Mouse (Mus musculus): Measurements from ENCODE around the gene Ntf3. TPM values are rescaled to one million over a fixed set of nuclear protein-coding genes. Genes with fewer than 3 reads are reported as not detected.

The Ntf3 gene
- 1 to 10 TPM; 1.7 to 4.3 TPM for total RNA-seq (2021)
- long read RNA-seq, experiment 1, partial matches to known transcripts: 0 of 3 reads
- long read RNA-seq, experiment 1, other reads (novel, unspliced or antisense): 1 of 3 reads
- long read RNA-seq, experiment 2, partial matches to known transcripts: 0 of 3 reads
- long read RNA-seq, experiment 2, other reads (novel, unspliced or antisense): 1 of 3 reads

DNA sequence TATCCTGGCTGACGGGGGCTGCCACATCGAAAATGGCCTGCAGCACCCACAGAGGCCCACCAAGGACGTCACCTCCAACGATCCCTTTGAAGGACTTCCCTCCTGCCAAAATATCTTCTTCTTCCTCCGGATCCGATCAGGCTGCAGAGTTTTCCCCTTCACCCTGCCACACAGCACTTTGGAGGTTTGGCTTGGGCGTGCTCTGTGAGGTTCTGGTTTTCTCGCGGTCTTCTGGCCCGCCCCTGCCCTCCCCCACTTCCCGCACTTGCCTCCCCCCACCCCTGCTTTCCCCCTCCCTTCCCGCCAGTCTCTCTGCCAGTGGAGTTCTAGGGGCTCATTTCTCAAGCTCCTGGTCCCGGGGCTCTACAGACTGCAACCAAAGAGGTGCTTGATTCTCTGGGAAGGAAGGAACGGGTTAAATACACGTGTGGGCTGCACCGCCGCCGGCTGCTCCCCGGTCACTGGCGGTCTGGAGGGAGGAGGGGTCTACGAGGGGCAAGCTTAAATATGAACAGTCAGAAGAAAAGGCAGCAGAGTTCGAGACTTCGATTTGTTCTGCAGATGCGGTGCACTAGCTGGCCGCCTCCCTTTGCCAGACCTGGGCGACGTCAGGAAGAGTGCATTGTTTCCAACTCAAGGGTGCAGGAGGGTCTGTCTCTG lies at the start of gene Ntf3:
Ntf3 (minus strand) TSS at position 363 of the 660 bp plus-strand sequence.
- DNase-seq (ENCODE audit: low spot score in 2 of 2): no peak
- intact Hi-C loops (cut with DNase I): loop anchor here (2.0 to 10.0 kb wide), 2 partner anchors 212 to 328 kb away; no protein-coding TSS in a partner anchor

DNA sequence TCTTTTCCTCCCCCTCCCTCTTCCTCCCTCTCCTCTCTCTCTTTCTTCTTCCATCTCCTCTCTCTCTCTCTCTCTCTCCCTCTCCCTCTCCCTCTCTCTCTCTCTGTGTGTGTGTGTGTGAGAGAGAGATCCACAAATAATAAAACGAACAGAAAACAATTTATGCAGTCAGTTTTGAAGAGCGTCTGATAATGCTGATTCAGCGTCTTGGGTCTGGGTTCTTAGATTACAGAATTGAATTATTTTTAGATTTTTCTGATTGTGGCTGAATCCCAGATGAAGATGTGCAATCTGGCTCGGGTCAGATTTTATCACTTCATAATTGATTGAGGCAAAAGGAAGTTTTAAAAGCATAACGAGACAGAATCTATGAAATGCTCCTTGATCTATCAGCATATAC lies 46.6 kb upstream of the Ntf3 start:
- no peak for DNase-seq (ENCODE audit: low spot score in 2 of 2)

DNA sequence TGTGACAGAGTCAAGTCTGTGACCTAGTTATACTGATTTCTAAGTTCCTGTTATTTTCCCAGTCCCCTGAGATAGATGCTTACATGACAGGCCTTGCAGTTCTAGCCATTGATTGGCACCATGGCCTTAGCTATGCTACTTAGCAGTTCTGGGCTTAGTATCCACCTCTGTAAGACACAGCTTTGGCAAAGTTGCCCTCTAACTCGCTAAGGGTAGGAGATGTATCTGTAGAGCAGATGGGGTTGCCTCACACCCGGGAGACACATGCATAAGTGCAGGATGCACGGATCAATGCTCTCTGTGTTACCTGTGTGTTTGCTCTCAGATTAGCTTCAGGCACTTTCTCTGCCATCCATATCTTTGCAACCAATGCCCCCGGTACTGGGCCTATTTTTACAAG lies 36.7 kb upstream of the Ntf3 start:
- no peak for DNase-seq (ENCODE audit: low spot score in 2 of 2)
- intact Hi-C loops (cut with DNase I): no loop called here

More for the DNA sequence above, 46.6 kb upstream of the Ntf3 start:
- intact Hi-C loops (cut with DNase I): no loop called here

DNA sequence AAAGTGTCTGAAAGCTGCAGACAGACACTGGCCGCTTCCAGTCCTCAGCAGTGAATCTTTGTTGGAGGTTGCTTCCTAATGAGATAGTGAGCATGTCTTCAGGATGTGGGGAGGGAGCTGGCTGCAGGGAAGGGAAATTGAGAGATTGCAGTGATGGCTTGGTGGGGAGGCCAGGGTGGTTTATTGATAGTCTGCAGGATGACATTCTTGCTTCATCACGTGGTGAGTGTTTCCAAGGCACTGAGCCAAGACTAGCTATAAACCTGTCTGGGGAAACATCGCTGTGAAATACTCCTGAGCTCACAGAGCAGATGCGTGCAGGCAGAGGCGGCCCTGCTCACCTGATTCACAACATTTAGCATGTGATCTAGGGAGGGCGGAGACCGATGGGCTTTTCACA lies 36.2 kb upstream of the Ntf3 start:
- no peak for DNase-seq (ENCODE audit: low spot score in 2 of 2)
- intact Hi-C loops (cut with DNase I): no loop called here

DNA sequence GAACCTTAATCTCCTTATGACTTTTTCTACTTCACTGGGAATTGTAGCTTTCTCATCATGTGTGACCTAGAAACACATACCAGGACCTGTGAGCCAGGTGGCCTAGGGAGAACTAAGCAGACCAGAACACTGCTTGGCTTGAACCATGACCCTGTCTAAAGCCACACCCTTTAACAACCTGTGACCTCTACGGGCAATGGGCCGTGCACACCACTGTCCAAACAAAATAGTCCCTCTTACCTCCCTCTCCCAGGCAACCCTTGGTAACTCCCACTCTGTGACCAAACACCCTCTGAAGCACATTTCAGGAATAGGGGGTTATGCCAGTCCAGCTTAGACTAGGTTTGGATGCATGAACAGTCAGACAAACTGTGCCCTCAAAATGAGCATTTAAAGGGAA lies 35.0 kb upstream of the Ntf3 start:
- DNase-seq (ENCODE audit: low spot score in 2 of 2): no peak
- intact Hi-C loops (cut with DNase I): no loop called here

DNA sequence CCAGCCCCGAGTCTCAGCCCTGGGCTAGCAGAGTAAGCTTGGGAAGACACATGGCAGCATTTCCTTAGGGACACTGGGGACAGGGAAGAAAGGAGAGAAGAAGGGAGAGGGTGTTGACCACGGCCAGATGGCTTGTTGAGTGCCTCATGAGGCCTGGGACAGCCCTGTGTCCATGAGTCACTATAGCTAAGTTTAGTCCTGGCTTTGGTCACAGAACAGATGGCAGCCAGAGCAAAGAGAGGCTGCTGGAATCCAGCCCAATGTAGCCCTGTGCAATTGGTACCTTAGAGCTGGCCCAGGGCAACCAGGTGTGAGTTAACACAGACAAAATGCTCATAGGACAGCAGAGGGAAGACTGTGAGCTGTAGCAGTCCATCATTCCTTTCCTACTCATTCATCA lies 33.2 kb upstream of the Ntf3 start:
- intact Hi-C loops (cut with DNase I): no loop called here
- DNase-seq (ENCODE audit: low spot score in 2 of 2): no peak

DNA sequence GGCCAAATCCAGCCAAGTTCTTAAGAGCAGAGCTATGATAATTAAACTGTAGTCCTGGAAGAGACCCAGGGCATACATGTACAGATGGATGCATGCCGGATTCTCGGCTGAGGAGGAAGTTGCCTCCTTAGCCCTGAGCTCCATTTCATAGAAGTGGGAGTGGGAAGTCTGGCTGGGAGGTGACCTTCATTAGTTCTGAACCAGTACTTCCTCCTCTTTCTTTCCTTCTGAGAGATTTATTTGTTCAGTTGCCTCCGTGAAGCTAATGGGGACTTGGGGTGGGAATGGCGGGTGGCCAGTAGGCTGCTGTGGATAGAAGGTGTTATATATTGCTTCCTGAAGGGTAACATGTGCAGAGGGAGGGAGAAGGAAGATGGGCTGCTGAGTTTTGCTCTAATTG lies 28.1 kb upstream of the Ntf3 start:
- no peak for DNase-seq (ENCODE audit: low spot score in 2 of 2)
- intact Hi-C loops (cut with DNase I): no loop called here

DNA sequence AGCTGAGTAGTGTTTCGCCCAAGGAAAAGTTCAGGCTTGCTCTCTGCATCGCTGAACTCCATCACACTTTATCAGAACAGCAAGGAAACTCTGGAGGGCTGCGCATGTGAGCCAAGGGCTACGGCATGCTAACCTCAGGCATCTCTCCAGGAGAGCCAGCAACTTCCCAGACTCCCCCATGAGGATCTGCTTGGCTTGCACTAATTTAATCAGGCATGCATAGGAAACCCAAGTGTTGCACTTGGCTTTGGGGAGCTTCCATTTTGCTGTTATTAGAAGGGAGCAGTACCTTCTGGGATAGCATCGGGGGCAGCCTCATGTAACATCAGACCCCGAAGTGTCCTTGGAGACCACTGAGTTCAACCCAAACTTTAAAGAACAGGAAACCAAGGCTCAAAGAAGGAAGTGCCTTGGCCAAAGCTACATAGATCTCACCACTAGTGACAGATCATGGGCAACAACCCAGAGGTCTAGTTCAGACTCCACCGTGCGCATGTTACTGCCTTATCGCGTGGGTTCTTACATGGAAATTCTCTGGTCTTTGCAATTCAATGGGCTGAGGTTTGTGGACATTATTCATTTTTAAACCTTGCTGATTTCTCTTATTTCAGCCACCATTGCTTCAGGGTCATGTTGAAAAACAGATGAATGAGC lies 23.6 kb upstream of the Ntf3 start:
- intact Hi-C loops (cut with DNase I): no loop called here
- no peak for DNase-seq (ENCODE audit: low spot score in 2 of 2)

DNA sequence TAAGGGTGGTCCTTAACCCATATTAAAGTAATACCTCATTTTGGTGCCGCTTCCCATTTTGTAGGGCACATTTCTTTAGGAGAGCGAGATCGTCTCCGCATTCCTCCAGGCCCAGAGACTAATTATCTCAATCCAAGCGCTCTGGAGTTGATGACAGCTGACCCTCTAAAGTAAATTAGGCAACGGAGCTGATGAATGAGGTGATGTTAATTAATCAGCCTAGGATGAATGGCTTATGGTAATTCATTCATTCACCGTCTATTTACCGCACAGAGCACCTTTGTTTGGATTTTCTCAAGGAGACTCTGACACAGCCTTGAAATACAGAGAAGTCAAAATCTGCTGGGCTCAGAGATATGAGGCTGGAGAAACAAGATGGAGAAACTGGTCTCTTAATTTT lies 20.7 kb upstream of the Ntf3 start:
- DNase-seq (ENCODE audit: low spot score in 2 of 2): no peak
- intact Hi-C loops (cut with DNase I): no loop called here

DNA sequence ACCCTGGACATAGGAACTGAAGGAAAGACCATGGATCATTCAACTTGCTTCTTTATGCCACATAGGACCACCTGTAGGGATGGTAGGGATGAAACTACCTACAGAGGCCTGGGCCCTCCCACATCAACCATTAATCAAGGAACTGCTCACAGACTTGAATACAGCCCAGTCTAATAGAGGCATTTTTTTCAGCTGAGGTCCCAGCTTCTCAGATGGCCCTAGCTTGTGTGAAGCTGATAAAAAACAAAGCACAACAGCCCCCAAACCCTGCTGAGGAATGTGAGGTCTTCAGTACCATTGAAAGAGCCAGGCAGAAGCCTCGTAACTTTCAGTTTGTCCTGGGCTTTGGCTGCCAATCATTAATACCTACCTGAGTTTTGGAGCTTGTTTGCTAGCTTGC lies 19.4 kb upstream of the Ntf3 start:
- intact Hi-C loops (cut with DNase I): no loop called here
- DNase-seq (ENCODE audit: low spot score in 2 of 2): no peak

DNA sequence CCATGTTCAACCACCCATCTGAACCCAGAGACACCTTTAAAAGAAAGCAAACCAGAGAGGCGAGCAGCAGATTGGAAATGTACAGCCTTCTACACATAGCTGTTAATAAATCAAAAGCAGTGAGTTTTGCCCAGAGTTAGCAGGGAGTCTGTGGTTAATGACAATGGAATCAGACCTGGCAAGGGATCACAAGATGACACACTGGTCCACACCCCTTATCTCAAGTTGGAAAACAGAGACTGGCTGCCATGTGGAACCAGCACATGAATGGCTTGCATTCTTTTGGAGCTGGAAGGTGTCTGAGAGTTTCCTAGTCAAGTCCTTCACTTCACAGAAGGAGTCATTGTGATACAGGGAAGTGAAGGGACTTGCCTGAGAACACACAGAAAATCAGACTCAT lies 5.4 kb upstream of the Ntf3 start:
- intact Hi-C loops (cut with DNase I): loop anchor here (5.0 kb wide), 1 partner anchor 305 kb away; no protein-coding TSS in a partner anchor
- DNase-seq (ENCODE audit: low spot score in 2 of 2): no peak

DNA sequence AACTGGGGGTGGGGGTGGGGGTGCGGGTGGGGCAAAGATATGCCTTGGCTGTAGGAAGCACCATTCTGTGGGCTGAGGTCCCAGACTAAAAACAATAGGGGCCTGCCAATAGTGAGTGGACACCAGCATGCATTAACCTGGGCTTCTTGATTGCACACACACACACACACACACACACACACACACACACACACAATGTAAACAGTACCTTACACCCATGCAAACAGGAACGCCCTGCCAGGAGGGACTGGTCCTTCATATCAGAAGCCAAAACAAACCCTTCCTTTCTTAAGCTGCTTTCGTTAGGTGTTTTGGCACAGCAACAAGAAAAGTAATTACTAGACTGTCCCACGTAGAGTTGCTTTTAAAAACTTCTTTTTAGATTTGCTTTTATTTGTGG lies 4.1 kb upstream of the Ntf3 start:
- DNase-seq (ENCODE audit: low spot score in 2 of 2): no peak
- intact Hi-C loops (cut with DNase I): loop anchor here (5.0 kb wide), 1 partner anchor 303 kb away; no protein-coding TSS in a partner anchor

DNA sequence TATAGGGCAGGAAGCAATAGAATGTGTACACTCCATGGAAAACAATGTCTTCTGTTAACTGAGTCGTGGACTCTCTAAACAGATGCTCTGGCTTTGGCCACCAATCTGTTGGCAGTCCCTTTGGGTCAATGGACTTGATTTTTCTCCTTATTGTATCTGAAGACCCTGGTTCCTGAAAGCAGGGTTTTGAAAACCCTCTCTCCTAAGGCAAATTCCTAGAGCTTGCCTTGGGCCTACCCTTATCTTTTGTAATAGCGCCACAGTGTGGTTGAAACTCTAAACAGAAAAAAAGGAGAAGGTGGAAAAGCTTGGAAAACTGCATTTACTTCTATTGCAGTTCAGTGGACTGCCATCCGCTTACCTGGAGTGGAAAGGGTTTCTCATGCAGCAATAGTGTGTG lies 1.0 kb upstream of the Ntf3 start:
- DNase-seq (ENCODE audit: low spot score in 2 of 2): peak; percentile 62 to 65
- intact Hi-C loops (cut with DNase I): loop anchor here (1.0 to 10.0 kb wide), 3 partner anchors 213 to 546 kb away; no protein-coding TSS in a partner anchor

DNA sequence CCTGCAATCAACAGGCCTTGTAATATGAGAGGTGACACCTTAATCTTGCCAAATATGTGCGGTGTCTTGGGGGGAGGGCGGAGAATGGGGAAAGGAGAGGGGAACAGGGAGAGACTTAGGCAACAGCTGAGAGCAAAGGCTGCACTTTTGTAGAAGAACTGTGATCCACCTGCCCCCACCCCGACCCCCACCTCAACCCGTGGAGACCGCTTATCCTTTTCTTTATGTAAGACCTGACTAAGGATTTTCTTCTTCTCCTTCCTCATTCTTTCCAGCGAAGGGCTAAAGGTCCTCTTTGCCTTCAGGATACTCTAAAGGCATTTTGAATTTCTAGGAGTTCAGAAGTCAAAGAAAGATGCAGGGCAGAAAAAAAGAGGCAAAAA lies 489 bp upstream of the Ntf3 start:
- intact Hi-C loops (cut with DNase I): loop anchor here (2.0 to 10.0 kb wide), 2 partner anchors 212 to 328 kb away; no protein-coding TSS in a partner anchor

DNA sequence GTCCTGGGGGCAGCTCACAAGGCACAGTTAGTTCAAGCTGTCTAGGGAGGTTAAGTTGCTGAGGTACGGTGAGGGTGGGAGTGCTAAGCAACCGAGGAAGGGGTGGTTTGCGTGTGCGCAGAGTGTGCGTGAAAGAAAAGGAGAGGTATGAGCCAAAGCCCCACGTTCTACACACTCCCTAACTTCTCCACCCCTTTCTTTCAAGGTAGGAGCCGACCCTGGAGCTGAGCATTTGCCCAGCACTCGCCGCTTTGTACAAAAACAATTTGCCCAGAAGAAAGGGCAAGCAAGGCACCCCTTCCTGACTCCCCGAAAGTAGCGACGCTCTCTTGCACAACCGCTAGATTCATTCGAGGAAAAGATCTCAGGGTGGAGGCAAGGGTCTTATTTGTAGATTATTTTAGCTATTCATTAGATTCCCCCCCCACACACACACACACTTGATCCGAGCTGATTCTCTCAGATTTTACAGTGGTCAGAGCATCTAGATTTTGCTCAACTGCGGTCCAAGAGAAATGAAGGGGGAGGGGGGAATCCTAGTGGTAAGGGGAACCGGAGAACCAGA lies 1.0 kb downstream of the Ntf3 start:
- intact Hi-C loops (cut with DNase I): loop anchor here (2.0 to 10.0 kb wide), 2 partner anchors 211 to 329 kb away; no protein-coding TSS in a partner anchor
- no peak for DNase-seq (ENCODE audit: low spot score in 2 of 2)

More for the DNA sequence above, 489 bp upstream of the Ntf3 start:
- DNase-seq (ENCODE audit: low spot score in 2 of 2): no peak

DNA sequence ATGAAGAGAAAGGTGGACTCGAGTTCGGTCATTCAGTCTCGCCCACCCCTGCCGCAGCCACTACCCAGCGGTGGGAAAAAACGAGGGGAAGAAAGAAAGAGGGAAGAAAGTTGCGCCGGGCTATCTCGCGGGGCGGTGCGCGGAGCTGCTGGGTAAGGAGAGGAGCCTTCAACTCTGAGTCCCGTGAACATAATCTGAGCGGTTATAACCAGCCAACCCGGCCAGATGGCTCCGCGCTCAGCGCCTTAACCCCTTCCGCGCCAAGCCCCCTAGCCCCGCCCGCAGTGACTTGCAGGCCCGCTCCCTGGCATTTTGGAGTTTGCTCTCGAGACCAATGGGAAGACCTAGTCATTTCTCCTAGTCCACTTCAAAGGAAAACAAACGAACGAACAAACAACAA lies 1.9 kb downstream of the Ntf3 start:
- intact Hi-C loops (cut with DNase I): loop anchor here (10.0 kb wide), 1 partner anchor 330 kb away; no protein-coding TSS in a partner anchor
- no peak for DNase-seq (ENCODE audit: low spot score in 2 of 2)

DNA sequence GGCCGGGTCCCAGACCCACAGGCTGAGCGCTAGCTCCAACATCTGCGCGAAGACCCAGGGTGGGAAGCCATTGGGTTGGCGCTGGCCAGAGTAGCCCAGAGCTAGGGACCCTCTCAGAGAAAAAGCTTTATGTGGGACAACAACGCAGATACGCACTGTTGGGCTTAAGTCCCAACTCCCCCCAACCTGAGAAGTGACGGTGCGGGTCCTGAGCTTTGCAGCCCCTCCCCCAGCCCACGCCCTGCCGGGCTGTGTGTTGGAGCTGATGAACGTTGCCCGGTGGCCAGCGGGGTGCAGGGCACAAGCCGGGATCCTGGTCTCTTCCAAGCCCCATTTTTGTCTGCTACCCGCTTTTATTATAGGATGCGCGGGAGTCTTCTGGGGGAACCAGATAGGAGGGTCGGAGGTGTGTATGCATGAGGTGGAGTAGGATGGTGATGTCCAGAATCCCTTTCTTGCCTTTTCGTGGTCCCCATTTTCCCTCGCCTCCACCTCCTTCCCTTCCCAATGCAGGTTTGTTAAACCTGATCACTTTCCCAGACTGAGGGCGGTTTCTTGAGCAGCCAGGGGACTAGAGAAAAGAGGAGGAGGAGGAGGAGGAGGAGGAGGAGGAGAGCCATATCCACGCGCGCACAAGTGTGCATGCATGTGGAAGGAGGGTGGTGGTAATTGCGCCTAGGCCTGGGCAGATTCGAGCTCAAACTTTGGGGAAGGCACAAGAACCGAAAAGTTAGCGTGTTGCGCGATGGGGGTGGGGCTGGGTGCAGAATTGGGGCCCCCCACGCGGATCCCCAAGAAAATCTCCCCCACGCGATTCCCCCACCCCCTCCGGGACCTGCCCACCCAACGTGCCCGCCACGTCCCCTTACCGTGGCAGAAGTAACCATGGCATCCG lies 2.6 kb downstream of the Ntf3 start:
- intact Hi-C loops (cut with DNase I): loop anchor here (10.0 kb wide), 1 partner anchor 331 kb away; no protein-coding TSS in a partner anchor

DNA sequence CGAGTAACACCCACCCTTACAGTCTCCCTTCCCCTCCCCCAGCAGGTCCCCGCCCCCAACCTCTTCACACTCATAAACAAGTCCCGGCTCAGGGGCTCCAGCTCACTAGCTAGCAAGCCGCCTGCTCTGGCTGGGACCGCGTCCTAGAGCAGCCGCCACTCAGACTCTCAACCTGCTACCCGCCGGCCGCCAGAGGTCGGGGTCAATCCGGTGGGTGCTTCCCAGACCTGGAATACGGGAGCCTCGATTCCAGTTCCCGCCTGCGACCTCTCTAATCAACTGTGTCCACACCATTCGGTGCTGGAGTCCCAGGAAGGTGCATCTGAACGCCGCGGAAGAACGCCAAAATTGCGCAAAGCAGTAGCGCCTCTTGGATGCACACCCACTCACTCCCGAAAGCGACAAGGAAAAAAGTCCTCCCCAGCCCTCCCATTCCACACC lies 3.5 kb downstream of the Ntf3 start:
- intact Hi-C loops (cut with DNase I): loop anchor here (10.0 kb wide), 1 partner anchor 332 kb away; no protein-coding TSS in a partner anchor
- DNase-seq (ENCODE audit: low spot score in 2 of 2): peak; percentile 57 to 70

More for the DNA sequence above, 2.6 kb downstream of the Ntf3 start:
- DNase-seq (ENCODE audit: low spot score in 2 of 2): no peak

DNA sequence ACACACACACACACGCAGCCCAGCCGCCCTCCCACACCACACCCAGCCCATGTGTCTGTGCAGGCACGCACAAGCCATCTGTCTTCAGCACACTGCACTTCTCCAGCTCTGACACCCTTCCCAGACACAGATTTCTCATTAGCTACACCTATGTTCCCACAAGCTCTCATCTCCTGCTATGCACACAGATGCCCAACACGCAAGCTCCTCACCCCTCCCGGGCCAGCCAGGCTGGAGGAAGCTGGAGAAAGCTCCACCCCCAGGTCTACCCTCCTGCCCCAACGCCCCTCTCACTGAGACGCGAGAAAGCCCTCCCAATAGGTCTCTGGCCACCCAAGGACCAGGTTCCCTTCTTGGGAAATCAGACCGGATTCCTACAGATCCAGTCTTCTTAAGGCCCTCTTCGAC lies 4.4 kb downstream of the Ntf3 start:
- intact Hi-C loops (cut with DNase I): loop anchor here (10.0 kb wide), 1 partner anchor 332 kb away; no protein-coding TSS in a partner anchor
- DNase-seq (ENCODE audit: low spot score in 2 of 2): peak; percentile 31 to 60

All from left cerebral cortex, postnatal 14 days (tissue).